Mouse (Mus musculus) ES-E14 (cell line): ENCODE data around the gene Cd200r3. TPM values are rescaled to one million over a fixed set of nuclear protein-coding genes. Genes with fewer than 3 reads are reported as not detected.

Experiments used
- DNase-seq: peaks from one replicate; pipeline ENCODE4 v3.0.0-alpha.2; 2013; ENCODE audit warnings: low read depth, low spot score
- H3K27ac ChIP-seq: 2 replicates; pipeline ENCODE4 v1.5.1; 2012; ENCODE audit warnings: low read depth, mild to moderate bottlenecking, low read length, moderate library complexity, mixed read lengths; ENCODE audit not compliant: poor library complexity, insufficient read depth, severe bottlenecking
- H3K36me3 ChIP-seq: 2 replicates; pipeline ENCODE4 v1.6.1; 2012; ENCODE audit warnings: mild to moderate bottlenecking, low read length, moderate library complexity, mixed read lengths; ENCODE audit not compliant: control insufficient read depth, poor library complexity, insufficient read depth, severe bottlenecking
- H3K4me1 ChIP-seq, 2 experiments: fragments of 150-350 bp in 1 of 2; sonication (generic) in 1 of 2; 2 replicates each; pipeline ENCODE4 v1.6.1; 2012; ENCODE audit warnings: low read length in 2 of 2, mild to moderate bottlenecking in 1 of 2, mixed read lengths in 1 of 2; ENCODE audit not compliant: control insufficient read depth in 2 of 2, insufficient read depth in 2 of 2, poor library complexity in 1 of 2
- H3K4me3 ChIP-seq, 2 experiments: fragments of 150-350 bp in 1 of 2; sonication (generic) in 1 of 2; 2 replicates each; pipeline ENCODE4 v1.5.1; 2012; ENCODE audit warnings: low read length in 2 of 2, low read depth in 1 of 2, mild to moderate bottlenecking in 1 of 2, mixed read lengths in 1 of 2; ENCODE audit not compliant: insufficient read depth in 1 of 2, poor library complexity in 1 of 2, severe bottlenecking in 1 of 2
- H3K9ac ChIP-seq: 2 replicates; pipeline ENCODE4 v1.6.1; 2012; ENCODE audit warnings: low read depth, mild to moderate bottlenecking, low read length, mixed read lengths; ENCODE audit not compliant: poor library complexity, insufficient read depth, severe bottlenecking
- H3K9me3 ChIP-seq: fragments of 150-350 bp; sonication (generic); 2 replicates; pipeline ENCODE4 v1.6.1; 2012; ENCODE audit warnings: low read depth, mild to moderate bottlenecking, low read length; ENCODE audit not compliant: control insufficient read depth, insufficient read depth
- CHD2 ChIP-seq: IDR thresholded peaks from 2 replicates; pipeline ENCODE4 v1.6.1; 2014; ENCODE audit warnings: mild to moderate bottlenecking, low read depth, low read length, inconsistent platforms
- HCFC1 ChIP-seq: IDR thresholded peaks from 2 replicates; pipeline ENCODE4 v1.6.1; 2012; ENCODE audit warnings: low read length, inconsistent platforms, borderline replicate concordance; ENCODE audit not compliant: insufficient read depth
- MAFK ChIP-seq: IDR thresholded peaks from 2 replicates; pipeline ENCODE4 v1.6.1; 2014; ENCODE audit warnings: mild to moderate bottlenecking, low read depth, low read length, inconsistent platforms; ENCODE audit not compliant: insufficient read depth
- ZC3H11A ChIP-seq: IDR thresholded peaks from 2 replicates; pipeline ENCODE4 v1.6.1; 2012; ENCODE audit warnings: low read depth, mild to moderate bottlenecking, inconsistent platforms, low read length, borderline replicate concordance
- ZNF384 ChIP-seq: IDR thresholded peaks from 2 replicates; pipeline ENCODE4 v1.6.1; 2012; ENCODE audit warnings: low read depth, low read length, inconsistent platforms
- in situ Hi-C, 2 experiments: fragments of 600-800 bp; cut with MboI; formaldehyde crosslinking; loops; one replicate each; pipeline ENCODE4 v1.15.1; 2025; ENCODE audit warnings: low sequenced_read_pairs in 2 of 2, inconsistent platforms in 1 of 2; ENCODE audit not compliant: unreplicated experiment in 2 of 2
- total RNA-seq: library from RNA; depleted of rRNA; stranded (reverse); fragments of 300-350 nt; gene quantifications from 2 replicates; pipeline ENCODE4 v1.2.3, GENCODE M21; 2012; rRNA removed

Gene Cd200r3
- total RNA-seq, 1 experiment, result not detected

DNA sequence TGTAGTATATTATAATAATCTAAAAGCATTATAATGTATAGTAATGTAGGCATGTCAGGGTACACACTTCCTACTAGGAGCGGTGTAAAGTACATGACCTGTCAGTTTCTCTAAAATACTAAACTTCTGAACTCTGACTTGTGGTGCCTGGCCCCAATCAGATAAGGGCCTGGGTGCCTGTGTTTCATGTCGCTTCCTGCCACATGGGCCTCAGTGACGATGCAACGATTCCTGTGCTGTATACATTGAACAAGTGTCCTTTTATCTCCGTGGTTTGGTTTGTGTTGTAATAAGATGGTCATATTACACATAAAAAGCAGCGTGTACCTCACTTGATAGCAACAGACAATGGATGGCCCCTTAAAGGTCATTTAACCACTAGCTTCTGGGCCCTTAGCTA lies 81.8 kb downstream of the Cd200r3 start:
- Histone ChIP-seq H3K9me3 (no peaks in the 10 kb centered on the region), H3K4me1 (no peaks in the 10 kb centered on the region), H3K27ac (no peak overlapping the region), H3K4me3 (no peak overlapping the region), H3K9ac (no peak overlapping the region), H3K36me3 (no peaks in the 10 kb centered on the region)
- in situ Hi-C loops, result no loop called here
- TF ChIP-seq ZNF384 (no peak), MAFK (no peak), CHD2 (no peak), ZC3H11A (no peak), HCFC1 (no peak)
- DNase-seq, result no peak

DNA sequence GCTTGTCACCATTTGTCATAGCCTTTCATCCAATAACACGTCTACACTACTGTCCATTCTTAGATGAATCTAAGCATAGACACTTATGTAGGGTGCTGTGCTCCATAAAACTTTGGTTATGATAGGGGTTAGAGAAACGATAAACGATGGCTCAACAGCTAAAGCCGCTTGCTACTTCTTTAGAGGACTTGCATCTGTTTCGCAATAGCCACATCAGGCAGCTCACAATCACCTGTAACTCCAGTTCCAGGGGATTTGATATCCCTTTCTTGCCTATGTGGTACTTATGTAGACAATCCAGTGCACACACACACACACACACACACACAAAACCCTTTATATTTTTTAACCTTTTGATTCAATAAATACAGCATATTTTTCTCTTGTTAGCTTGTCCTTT lies 85.6 kb downstream of the Cd200r3 start:
- TF ChIP-seq MAFK (no peak), HCFC1 (no peak), ZC3H11A (no peak), ZNF384 (no peak), CHD2 (no peak)
- in situ Hi-C loops, result no loop called here
- no peaks in the 10 kb centered on the region for H3K4me1 ChIP-seq
- no peak overlapping the region for H3K27ac ChIP-seq
- H3K9ac ChIP-seq, result no peak overlapping the region
- H3K9me3 ChIP-seq, result no peaks in the 10 kb centered on the region
- no peak overlapping the region for H3K4me3 ChIP-seq
- no peaks in the 10 kb centered on the region for H3K36me3 ChIP-seq
- no peak for DNase-seq

DNA sequence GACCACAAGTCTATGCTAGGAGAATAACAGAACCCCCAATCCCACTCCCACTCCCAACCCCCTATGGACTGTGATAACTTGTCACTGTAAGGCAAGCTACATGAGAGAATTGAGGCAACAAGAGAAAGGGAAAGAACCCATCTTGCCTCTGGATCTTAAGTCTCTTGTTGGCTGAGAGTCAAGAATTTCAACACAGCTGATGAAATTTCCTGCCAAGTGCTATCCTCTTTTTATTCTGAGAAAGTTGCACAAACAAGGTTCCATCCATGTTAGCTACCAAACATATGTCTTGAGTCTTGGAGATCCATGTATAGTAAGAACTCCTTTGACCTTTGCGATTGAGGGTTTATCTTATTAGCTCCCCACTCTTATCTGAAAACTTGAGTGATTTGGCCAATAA lies 86.0 kb downstream of the Cd200r3 start:
- no peaks in the 10 kb centered on the region for H3K9me3 ChIP-seq
- no peak for TF ChIP-seq CHD2
- TF ChIP-seq ZNF384, result no peak
- no peak for TF ChIP-seq ZC3H11A
- no peak for TF ChIP-seq HCFC1
- TF ChIP-seq MAFK, result no peak
- H3K4me3 ChIP-seq, result no peak overlapping the region
- H3K36me3 ChIP-seq, result no peaks in the 10 kb centered on the region
- in situ Hi-C loops, result no loop called here
- no peak for DNase-seq
- H3K27ac ChIP-seq, result no peak overlapping the region
- H3K9ac ChIP-seq, result no peak overlapping the region
- H3K4me1 ChIP-seq, result no peaks in the 10 kb centered on the region

DNA sequence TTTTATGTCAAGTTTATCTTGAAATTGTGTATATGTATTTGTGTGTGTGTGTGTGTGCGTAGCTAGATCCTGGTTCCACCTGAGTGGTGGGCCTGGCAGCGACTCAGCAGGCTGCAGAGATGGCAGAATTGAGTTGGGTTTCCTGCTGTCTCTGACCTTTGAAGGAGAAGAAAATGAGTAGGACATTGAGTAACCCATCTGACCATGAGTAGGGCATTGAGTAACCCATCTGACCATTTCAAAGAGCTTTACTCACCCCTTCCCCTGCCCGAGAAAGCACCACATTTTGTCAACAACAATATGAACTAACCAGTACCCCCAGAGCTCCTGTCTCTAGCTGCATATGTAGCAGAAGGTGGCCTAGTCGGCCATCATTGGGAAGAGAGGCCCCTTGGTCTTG lies 86.6 kb downstream of the Cd200r3 start:
- no peak for DNase-seq
- H3K9ac ChIP-seq, result no peak overlapping the region
- H3K9me3 ChIP-seq, result no peaks in the 10 kb centered on the region
- no peak overlapping the region for H3K27ac ChIP-seq
- in situ Hi-C loops, result no loop called here
- TF ChIP-seq CHD2, result no peak
- TF ChIP-seq ZC3H11A, result no peak
- no peak for TF ChIP-seq ZNF384
- no peak for TF ChIP-seq HCFC1
- no peak for TF ChIP-seq MAFK
- H3K36me3 ChIP-seq, result no peaks in the 10 kb centered on the region
- no peaks in the 10 kb centered on the region for H3K4me1 ChIP-seq
- no peak overlapping the region for H3K4me3 ChIP-seq

DNA sequence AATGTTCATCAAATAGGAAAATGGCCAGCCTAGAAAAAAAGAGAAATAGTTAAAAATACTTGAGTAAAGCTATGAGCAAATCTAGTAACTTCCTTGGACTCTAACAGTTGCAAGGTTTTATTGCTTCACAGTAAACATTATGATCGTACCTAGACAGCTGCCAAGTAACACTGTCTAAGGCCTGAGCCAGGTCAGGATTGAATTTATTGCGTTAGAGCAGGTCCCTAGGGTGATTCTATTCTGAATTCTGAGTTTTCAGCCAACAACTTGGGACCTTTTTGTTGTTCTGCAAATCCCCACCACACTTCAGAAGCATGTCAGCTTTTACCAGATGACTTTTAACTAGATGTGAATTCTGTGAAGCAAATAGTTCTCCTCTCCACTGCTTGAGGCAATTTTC lies 87.3 kb downstream of the Cd200r3 start:
- no peak for DNase-seq
- H3K36me3 ChIP-seq, result no peaks in the 10 kb centered on the region
- no peaks in the 10 kb centered on the region for H3K9me3 ChIP-seq
- H3K27ac ChIP-seq, result no peak overlapping the region
- no peak overlapping the region for H3K9ac ChIP-seq
- TF ChIP-seq ZC3H11A (no peak), CHD2 (no peak), ZNF384 (no peak), HCFC1 (no peak), MAFK (no peak)
- H3K4me1 ChIP-seq, result no peaks in the 10 kb centered on the region
- no peak overlapping the region for H3K4me3 ChIP-seq
- in situ Hi-C loops, result no loop called here

Other genes with a start within 250 kb of the Cd200r3 start
- 36.9 and 39.7 TPM in 2 replicates for gene Nepro, start 219.4 kb upstream of the Cd200r3 start, total RNA-seq
- gene Gtpbp8, start 197.3 kb upstream of the Cd200r3 start, total RNA-seq, result 7.1 and 8.7 TPM in 2 replicates
- gene Cd200r1, start 177.9 kb upstream of the Cd200r3 start, total RNA-seq, result 0.09 and 0.48 TPM in 2 replicates
- 0.11 TPM in 1 of 2 replicates, not detected in the other for gene Cd200r4, start 131.9 kb upstream of the Cd200r3 start, total RNA-seq
- gene Cd200r2, start 76.6 kb upstream of the Cd200r3 start, total RNA-seq, result 0.16 and 0.31 TPM in 2 replicates
- 0.69 and 2.6 TPM in 2 replicates for gene Ccdc80, start 149.7 kb downstream of the Cd200r3 start, total RNA-seq
- 9.3 and 10.0 TPM in 2 replicates for gene Slc35a5, start 215.0 kb downstream of the Cd200r3 start, total RNA-seq
- 9.3 and 14.0 TPM in 2 replicates for gene Atg3, start 215.1 kb downstream of the Cd200r3 start, total RNA-seq